In the genomic region with DNA sequence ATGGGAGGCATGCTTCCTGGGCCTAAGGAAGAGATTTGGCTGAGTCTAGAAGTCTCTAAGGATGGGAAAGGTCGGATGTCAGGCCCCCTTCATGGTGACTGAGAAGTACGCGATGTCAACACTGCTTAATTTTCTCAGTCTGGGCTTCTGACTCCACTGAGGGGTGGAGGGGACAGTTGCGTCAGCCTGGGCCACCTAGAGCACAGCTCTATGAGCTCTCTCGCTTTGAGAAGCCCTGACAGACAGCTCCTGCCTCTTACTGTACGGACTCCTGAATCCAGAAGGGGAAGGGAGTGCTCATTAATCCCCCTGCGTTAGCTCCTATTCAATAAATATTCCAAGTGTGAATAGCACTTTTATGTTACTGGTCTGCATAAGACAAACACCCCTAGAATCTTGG, we compare ENCODE assay signal across 26 mouse cellular contexts. TPM values are rescaled to one million over a fixed set of nuclear protein-coding genes. Genes with fewer than 3 reads are reported as not detected.
A peak's percentile ranks its signal among the peaks of the same experiment; 100 is the strongest.
DNase-seq lines count a peak whose midpoint lies in the region; ATAC-seq and TF ChIP-seq lines count a peak whose summit lies in the region.
"Had no signal": no experiment of that assay in that cellular context is flagged by ENCODE, and none has a peak within 500 bp of the region (broad histone marks: within the 10 kb centered on the region; RNA-seq: fewer than 3 reads in every experiment).

No protein-coding gene starts in this region.

- H3K4me1 ChIP-seq in kidney, embryonic 15.5 days, result peaks cover 23% of the 10 kb centered on the region
- no peaks in the 10 kb centered on the region; the same call in 1 of the 2 replicates for H3K4me1 ChIP-seq in liver, postnatal 0 days (ENCODE audit: insufficient read depth)
- no peaks in the 10 kb centered on the region for H3K4me1 ChIP-seq in liver, embryonic 11.5 days (replicated peaks; ENCODE audit: control insufficient read depth, insufficient read depth, low read length)
- no peaks in the 10 kb centered on the region for H3K4me1 ChIP-seq in midbrain, embryonic 11.5 days (ENCODE audit: control insufficient read depth, insufficient read depth, low read length)
- H3K4me1 ChIP-seq in midbrain, postnatal 0 days (ENCODE audit: insufficient read depth, low read length), result 0 out of 2 replicates have a peak, but pooled peaks cover 2% of the 10 kb centered on the region
- H3K4me1 ChIP-seq: embryonic facial prominence, embryonic 13.5 days; forebrain, embryonic 12.5 days; forebrain, embryonic 15.5 days had no signal

- H3K9ac ChIP-seq in kidney, embryonic 15.5 days, result no peak overlapping the region
- H3K9ac ChIP-seq in liver, postnatal 0 days (replicated peaks), result no peak overlapping the region
- H3K9ac ChIP-seq in liver, embryonic 11.5 days (ENCODE audit: low read depth, low read length), result no peak overlapping the region
- H3K9ac ChIP-seq in midbrain, embryonic 11.5 days (ENCODE audit: low read length), result no peak overlapping the region
- no peak overlapping the region for H3K9ac ChIP-seq in midbrain, postnatal 0 days (replicated peaks; ENCODE audit: low read length, poor library complexity, severe bottlenecking)
- H3K9ac ChIP-seq: embryonic facial prominence, embryonic 13.5 days; forebrain, embryonic 12.5 days; forebrain, embryonic 15.5 days; heart, embryonic 13.5 days; hindbrain, embryonic 14.5 days had no signal

- no peak overlapping the region for H3K4me2 ChIP-seq in kidney, embryonic 15.5 days
- peak overlapping the region; percentile 35; the same call in 1 of the 2 replicates for H3K4me2 ChIP-seq in liver, postnatal 0 days (ENCODE audit: low read depth, low read length)
- no peak overlapping the region; the same call in 1 of the 2 replicates for H3K4me2 ChIP-seq in liver, embryonic 11.5 days
- no peak overlapping the region for H3K4me2 ChIP-seq in midbrain, embryonic 11.5 days
- no peak overlapping the region for H3K4me2 ChIP-seq in midbrain, postnatal 0 days (ENCODE audit: low read depth, low read length, poor library complexity, severe bottlenecking)
- H3K4me2 ChIP-seq: embryonic facial prominence, embryonic 13.5 days; forebrain, embryonic 12.5 days; forebrain, embryonic 15.5 days; heart, embryonic 13.5 days; hindbrain, embryonic 14.5 days had no signal

- H3K9me3 ChIP-seq in kidney, embryonic 15.5 days (replicated peaks), result no peaks in the 10 kb centered on the region
- no peaks in the 10 kb centered on the region for H3K9me3 ChIP-seq in liver, postnatal 0 days (ENCODE audit: low read length)
- no peaks in the 10 kb centered on the region for H3K9me3 ChIP-seq in liver, embryonic 11.5 days (ENCODE audit: control insufficient read depth, low read length)
- no peaks in the 10 kb centered on the region for H3K9me3 ChIP-seq in midbrain, embryonic 11.5 days (ENCODE audit: control insufficient read depth, low read length)
- H3K9me3 ChIP-seq in midbrain, postnatal 0 days (ENCODE audit: low read length), result no peaks in the 10 kb centered on the region
- H3K9me3 ChIP-seq: embryonic facial prominence, embryonic 10.5 days; embryonic facial prominence, embryonic 13.5 days; forebrain, embryonic 12.5 days; forebrain, embryonic 15.5 days; heart, embryonic 13.5 days had no signal

- ATAC-seq in kidney, embryonic 15.5 days (replicated peaks; ENCODE audit: low FRiP score), result 0 out of 2 replicates have a peak, but pooled peaks have one; percentile 2
- peak; percentile 48 for ATAC-seq in liver, postnatal 0 days
- no peak for ATAC-seq in liver, embryonic 11.5 days (replicated peaks; ENCODE audit: low FRiP score)
- ATAC-seq in midbrain, embryonic 11.5 days (ENCODE audit: low FRiP score), result no peak
- no peak for ATAC-seq in midbrain, postnatal 0 days (ENCODE audit: low FRiP score)
- ATAC-seq: CD4-positive, CD25-positive, alpha-beta regulatory T cell, adult 4 months; forebrain, embryonic 15.5 days; hindbrain, postnatal 0 days had no signal

- no peaks in the 10 kb centered on the region for H3K27me3 ChIP-seq in kidney, embryonic 15.5 days
- H3K27me3 ChIP-seq in liver, postnatal 0 days (ENCODE audit: insufficient read depth, low read length), result no peaks in the 10 kb centered on the region
- no peaks in the 10 kb centered on the region for H3K27me3 ChIP-seq in liver, embryonic 11.5 days (replicated peaks; ENCODE audit: control insufficient read depth, insufficient read depth, low read length)
- H3K27me3 ChIP-seq in midbrain, embryonic 11.5 days (ENCODE audit: control insufficient read depth, insufficient read depth, low read length), result no peaks in the 10 kb centered on the region
- no peaks in the 10 kb centered on the region for H3K27me3 ChIP-seq in midbrain, postnatal 0 days (ENCODE audit: insufficient read depth, low read length)
- H3K27me3 ChIP-seq: embryonic facial prominence, embryonic 13.5 days; forebrain, embryonic 15.5 days had no signal

- WGBS in kidney, embryonic 15.5 days, result 53% methylated on average over 7 of the region's 7 CpGs
- 53% methylated on average over 7 of the region's 7 CpGs for WGBS in liver, postnatal 0 days (ENCODE audit: insufficient replicate concordance)
- 67% methylated on average over 7 of the region's 7 CpGs for WGBS in liver, embryonic 11.5 days
- WGBS in midbrain, embryonic 11.5 days, result 70% methylated on average over 7 of the region's 7 CpGs
- 70% methylated on average over 7 of the region's 7 CpGs for WGBS in midbrain, postnatal 0 days

- no peak for TF ChIP-seq EP300 in liver, postnatal 0 days (IDR thresholded peaks at IDR 0.05; ENCODE audit: low read depth)

- 0 out of 2 replicates have a peak overlapping the region, but pooled peaks have one; percentile 28 for H3K27ac ChIP-seq in kidney, embryonic 15.5 days
- H3K27ac ChIP-seq in liver, postnatal 0 days (ENCODE audit: low read depth), result no peak overlapping the region
- H3K27ac ChIP-seq in liver, embryonic 11.5 days (ENCODE audit: low read depth, low read length), result no peak overlapping the region
- H3K27ac ChIP-seq in midbrain, embryonic 11.5 days (ENCODE audit: low read depth, low read length), result no peak overlapping the region
- H3K27ac ChIP-seq in midbrain, postnatal 0 days (ENCODE audit: low read depth, low read length), result no peak overlapping the region
- H3K27ac ChIP-seq: embryonic facial prominence, embryonic 10.5 days; embryonic facial prominence, embryonic 13.5 days; forebrain, embryonic 12.5 days; forebrain, embryonic 15.5 days; heart, embryonic 13.5 days; hindbrain, embryonic 14.5 days; hindbrain, postnatal 0 days had no signal

- H3K36me3 ChIP-seq in kidney, embryonic 15.5 days, result no peaks in the 10 kb centered on the region
- H3K36me3 ChIP-seq in liver, postnatal 0 days (replicated peaks; ENCODE audit: insufficient read depth, low read length), result no peaks in the 10 kb centered on the region
- no peaks in the 10 kb centered on the region for H3K36me3 ChIP-seq in liver, embryonic 11.5 days (ENCODE audit: control insufficient read depth, insufficient read depth, low read length)
- no peaks in the 10 kb centered on the region for H3K36me3 ChIP-seq in midbrain, embryonic 11.5 days (ENCODE audit: control insufficient read depth, insufficient read depth, low read length)
- no peaks in the 10 kb centered on the region for H3K36me3 ChIP-seq in midbrain, postnatal 0 days (ENCODE audit: insufficient read depth, low read length)
- H3K36me3 ChIP-seq: embryonic facial prominence, embryonic 10.5 days; embryonic facial prominence, embryonic 13.5 days; forebrain, embryonic 12.5 days; forebrain, embryonic 15.5 days; heart, embryonic 13.5 days had no signal

- H3K4me3 ChIP-seq in kidney, embryonic 15.5 days (replicated peaks), result no peak overlapping the region
- no peak overlapping the region for H3K4me3 ChIP-seq in liver, postnatal 0 days (ENCODE audit: low read depth, low read length)
- H3K4me3 ChIP-seq in liver, embryonic 11.5 days (ENCODE audit: low read depth, low read length), result no peak overlapping the region
- no peak overlapping the region for H3K4me3 ChIP-seq in midbrain, embryonic 11.5 days (ENCODE audit: low read depth, low read length)
- no peak overlapping the region for H3K4me3 ChIP-seq in midbrain, postnatal 0 days (ENCODE audit: low read depth, low read length)
- H3K4me3 ChIP-seq: embryonic facial prominence, embryonic 10.5 days; embryonic facial prominence, embryonic 13.5 days; erythroblast, embryonic 14.5 days; forebrain, embryonic 12.5 days; forebrain, embryonic 15.5 days; heart, embryonic 13.5 days had no signal

- DNase-seq in kidney, adult 18-20 months, result no peak
- DNase-seq in liver, postnatal 0 days, result no peak
- no peak for DNase-seq in liver, embryonic 11.5 days (ENCODE audit: low spot score)
- DNase-seq in midbrain, embryonic 11.5 days (ENCODE audit: low spot score, missing footprints), result peak; percentile 71
- DNase-seq in midbrain, postnatal 0 days (ENCODE audit: low spot score), result no peak
- DNase-seq: adrenal gland, adult 2 months; adrenal gland, postnatal 14 days; cerebellum, adult 11-12 months; cerebellum, adult 8-10 months; cerebellum, postnatal 10 days; cerebellum, postnatal 36 days; embryo, embryonic 11 days; gastrocnemius, postnatal 10 days; heart, adult 18-20 months; heart, postnatal 14 days; heart, postnatal 4 days had no signal

- TF ChIP-seq CTCF in liver, postnatal 0 days (IDR thresholded peaks at IDR 0.05; ENCODE audit: low read depth), result no peak
- no peak for TF ChIP-seq CTCF in midbrain, postnatal 0 days (IDR thresholded peaks at IDR 0.05)

RNA-seq across cellular contexts. Expression of a gene that starts 43.4 kb away (rescaled TPM):
- polyA plus RNA-seq in kidney, embryonic 15.5 days (2015; fragmentation: Nextera tagmentation; extraction: Ambion mirVana), result 1.3 and 1.7 TPM in 2 replicates
- 0.05 and 0.06 TPM in 2 replicates for polyA plus RNA-seq in liver, postnatal 0 days (2015; fragmentation: Nextera tagmentation; extraction: Ambion mirVana)
- polyA plus RNA-seq in liver, embryonic 11.5 days (2014; fragmentation: Nextera tagmentation; extraction: Ambion mirVana), result 0.08 and 0.12 TPM in 2 replicates
- polyA plus RNA-seq in midbrain, embryonic 11.5 days (2014; fragmentation: Nextera tagmentation; extraction: Ambion mirVana), result 0.18 and 0.46 TPM in 2 replicates
- 51.1 and 69.7 TPM in 2 replicates for total RNA-seq in midbrain, postnatal 0 days (2014; rRNA removed)
- 2.1 and 2.3 TPM in 2 replicates for polyA plus RNA-seq in midbrain, postnatal 0 days (2015; fragmentation: Nextera tagmentation; extraction: Ambion mirVana)
- polyA plus RNA-seq: erythroblast, embryonic 14.5 days had no signal

Comparison
In these comparisons a context has a peak if more than half of its experiments do, and no peak if none do; other contexts are left out.
1. ATAC-seq: peak in kidney, embryonic 15.5 days (single experiment) and liver, postnatal 0 days (single experiment); none in liver, embryonic 11.5 days (single experiment), midbrain, embryonic 11.5 days (single experiment) and midbrain, postnatal 0 days (single experiment).